Mouse (Mus musculus) CH12.LX (cell line): Measurements from ENCODE around the gene Coq10a. TPM values are rescaled to one million over a fixed set of nuclear protein-coding genes. Genes with fewer than 3 reads are reported as not detected.

Experiments
- DNase-seq: peaks from one replicate; pipeline ENCODE4 v3.0.0-alpha.2; 2013; ENCODE audit errors: extremely low read depth
- H3K27ac ChIP-seq: 2 replicates; pipeline ENCODE4 v1.5.1; 2012; ENCODE audit warnings: low read depth, mild to moderate bottlenecking, control low read depth, moderate library complexity; ENCODE audit not compliant: insufficient read depth
- H3K27me3 ChIP-seq: replicated peaks from 2 replicates; pipeline ENCODE3; 2012; ENCODE audit warnings: inconsistent platforms
- H3K36me3 ChIP-seq, 2 experiments: replicated peaks in 1 of 2; 2 replicates each; pipeline versions ENCODE3 to v1.6.1; 2012; ENCODE audit warnings: inconsistent platforms in 1 of 2, low read length in 1 of 2, mild to moderate bottlenecking in 1 of 2, mixed read lengths in 1 of 2, moderate library complexity in 1 of 2; ENCODE audit not compliant: control insufficient read depth in 1 of 2, insufficient read depth in 1 of 2
- H3K4me1 ChIP-seq, 2 experiments: 2 replicates each; pipeline ENCODE4 v1.6.1; 2012; ENCODE audit warnings: inconsistent platforms in 1 of 2, moderate library complexity in 1 of 2; ENCODE audit not compliant: insufficient read depth in 2 of 2, control insufficient read depth in 1 of 2
- H3K4me2 ChIP-seq: 2 replicates; pipeline ENCODE4 v1.6.1; 2012; ENCODE audit warnings: low read depth, mild to moderate bottlenecking, control low read depth; ENCODE audit not compliant: poor library complexity, insufficient read depth, severe bottlenecking
- H3K4me3 ChIP-seq, 3 experiments: fragments of 150-350 bp in 1 of 3; sonication (generic) in 1 of 3; replicated peaks in 1 of 3; 2 replicates each; pipeline versions ENCODE3 to v1.5.1; 2011 to 2012; ENCODE audit warnings: low read depth in 2 of 3, low read length in 2 of 3, mild to moderate bottlenecking in 2 of 3, moderate library complexity in 2 of 3, control low read depth in 1 of 3, improper control_type of control experiment in 1 of 3, inconsistent platforms in 1 of 3, mixed read lengths in 1 of 3; ENCODE audit not compliant: poor library complexity in 1 of 3
- H3K79me2 ChIP-seq: replicated peaks from 2 replicates; pipeline ENCODE4 v1.6.1; 2012; ENCODE audit warnings: mild to moderate bottlenecking, moderate library complexity; ENCODE audit not compliant: control insufficient read depth, poor library complexity, insufficient read depth, severe bottlenecking; ENCODE audit errors: extremely low read depth
- H3K9ac ChIP-seq: 2 replicates; pipeline ENCODE4 v1.6.1; 2012; ENCODE audit warnings: low read depth, mild to moderate bottlenecking, control low read depth, moderate library complexity; ENCODE audit not compliant: insufficient read depth
- H3K9me3 ChIP-seq: replicated peaks from 2 replicates; pipeline ENCODE3; 2012; ENCODE audit warnings: low read length, inconsistent platforms, mixed read lengths
- CHD2 ChIP-seq: IDR thresholded peaks from 2 replicates; pipeline ENCODE4 v1.6.1; 2011; ENCODE audit warnings: low read length, improper control_type of control experiment
- CTCF ChIP-seq, 2 experiments: IDR thresholded peaks in 1 of 2; conservative IDR thresholded peaks in 1 of 2; 2 replicates each; pipeline ENCODE4 v1.5.1; 2011 to 2012; ENCODE audit warnings: low read depth in 2 of 2, low read length in 2 of 2, improper control_type of control experiment in 1 of 2, inconsistent platforms in 1 of 2, mild to moderate bottlenecking in 1 of 2, moderate library complexity in 1 of 2
- ELF1 ChIP-seq: IDR thresholded peaks from 2 replicates; pipeline ENCODE4 v1.6.1; 2014; ENCODE audit warnings: low read depth, mild to moderate bottlenecking, inconsistent platforms, low read length, improper control_type of control experiment
- ETS1 ChIP-seq: conservative IDR thresholded peaks from 2 replicates; pipeline ENCODE4 v1.6.1; 2012; ENCODE audit warnings: low read depth, mild to moderate bottlenecking, inconsistent platforms, low read length, improper control_type of control experiment, moderate library complexity
- HCFC1 ChIP-seq: IDR thresholded peaks from 2 replicates; pipeline ENCODE4 v1.6.1; 2012; ENCODE audit warnings: low read depth, mild to moderate bottlenecking, inconsistent platforms, low read length, improper control_type of control experiment
- IRF4 ChIP-seq: IDR thresholded peaks from 2 replicates; pipeline ENCODE4 v1.6.1; 2014; ENCODE audit warnings: low read depth, mild to moderate bottlenecking, inconsistent platforms, low read length, improper control_type of control experiment
- JUND ChIP-seq: conservative IDR thresholded peaks from 2 replicates; pipeline ENCODE4 v1.6.1; 2011; ENCODE audit warnings: low read depth, low read length, improper control_type of control experiment
- KAT2A ChIP-seq: IDR thresholded peaks from 2 replicates; pipeline ENCODE4 v1.6.1; 2012; ENCODE audit warnings: low read length, improper control_type of control experiment, inconsistent platforms; ENCODE audit not compliant: insufficient replicate concordance
- MAX ChIP-seq: IDR thresholded peaks from 2 replicates; pipeline ENCODE4 v1.6.1; 2011; ENCODE audit warnings: low read length, improper control_type of control experiment
- MAZ ChIP-seq: IDR thresholded peaks from 2 replicates; pipeline ENCODE4 v1.6.1; 2012; ENCODE audit warnings: low read depth, mild to moderate bottlenecking, inconsistent platforms, low read length, improper control_type of control experiment, moderate library complexity
- MEF2A ChIP-seq: IDR thresholded peaks from 2 replicates; pipeline ENCODE4 v1.6.1; 2014; ENCODE audit warnings: low read depth, mild to moderate bottlenecking, inconsistent platforms, low read length, improper control_type of control experiment, borderline replicate concordance
- MXI1 ChIP-seq: IDR thresholded peaks from 2 replicates; pipeline ENCODE4 v1.6.1; 2011; ENCODE audit warnings: mild to moderate bottlenecking, low read depth, low read length, improper control_type of control experiment
- NRF1 ChIP-seq: IDR thresholded peaks from 2 replicates; pipeline ENCODE4 v1.6.1; 2014; ENCODE audit warnings: low read depth, mild to moderate bottlenecking, inconsistent platforms, low read length, improper control_type of control experiment, moderate library complexity
- POLR2A ChIP-seq: IDR thresholded peaks from 2 replicates; pipeline ENCODE4 v1.6.1; 2011; ENCODE audit warnings: low read depth, mild to moderate bottlenecking, improper control_type of control experiment, low read length
- POLR2AphosphoS2 ChIP-seq: IDR thresholded peaks from 2 replicates; pipeline ENCODE4 v1.6.1; 2011; ENCODE audit warnings: low read depth, low read length, improper control_type of control experiment
- SMC3 ChIP-seq: IDR thresholded peaks from 2 replicates; pipeline ENCODE4 v1.6.1; 2011; ENCODE audit warnings: low read depth, low read length, improper control_type of control experiment
- TCF12 ChIP-seq: IDR thresholded peaks from 2 replicates; pipeline ENCODE4 v1.6.1; 2014; ENCODE audit warnings: low read depth, mild to moderate bottlenecking, inconsistent platforms, low read length, improper control_type of control experiment
- USF1 ChIP-seq: IDR thresholded peaks from 2 replicates; pipeline ENCODE4 v1.6.1; 2014; ENCODE audit warnings: low read depth, mild to moderate bottlenecking, inconsistent platforms, low read length, improper control_type of control experiment
- USF2 ChIP-seq: conservative IDR thresholded peaks from 2 replicates; pipeline ENCODE4 v1.6.1; 2011; ENCODE audit warnings: low read depth, low read length, improper control_type of control experiment
- ZC3H11A ChIP-seq: IDR thresholded peaks from 2 replicates; pipeline ENCODE4 v1.6.1; 2012; ENCODE audit warnings: low read depth, mild to moderate bottlenecking, inconsistent platforms, low read length, improper control_type of control experiment
- ZKSCAN1 ChIP-seq: IDR thresholded peaks from 2 replicates; pipeline ENCODE4 v1.6.1; 2012; ENCODE audit warnings: low read depth, inconsistent platforms, low read length, improper control_type of control experiment, borderline replicate concordance
- ZNF384 ChIP-seq: IDR thresholded peaks from 2 replicates; pipeline ENCODE4 v1.6.1; 2012; ENCODE audit warnings: low read depth, low read length, improper control_type of control experiment, inconsistent platforms
- dilution Hi-C: fragments of 300-500 bp; cut with MboI; formaldehyde crosslinking; loops from 2 replicates; pipeline ENCODE4 v1.14.3; 2020; ENCODE audit warnings: low sequenced_read_pairs; ENCODE audit not compliant: extremely low pct_unique_long_range_greater_than_20kb, extremely low pct_ligation_motif_present
- in situ Hi-C: fragments of 300-500 bp; cut with MboI; formaldehyde crosslinking; loops from 3 replicates; pipeline ENCODE4 v1.14.3; 2019; ENCODE audit warnings: low sequenced_read_pairs, low pct_ligation_motif_present, low pct_unique_long_range_greater_than_20kb, mixed read lengths
- polyA plus RNA-seq: library from polyadenylated mRNA; unstranded; fragments of >175 nt; gene quantifications from 2 replicates; pipeline ENCODE4 v1.2.1, GENCODE M21; 2012; ENCODE audit warnings: low read depth; ENCODE audit not compliant: insufficient read length
- total RNA-seq, 2 experiments: library from RNA; depleted of rRNA; stranded (reverse); fragments of 300-350 nt in 1 of 2; fragments of >200 nt in 1 of 2; gene quantifications; 2 replicates each; pipeline ENCODE4 v1.2.3; 2012 to 2014

The Coq10a gene
- total and polyA plus RNA-seq, 3 experiments = 7.7 to 12.1 (median 11.1) TPM

DNA sequence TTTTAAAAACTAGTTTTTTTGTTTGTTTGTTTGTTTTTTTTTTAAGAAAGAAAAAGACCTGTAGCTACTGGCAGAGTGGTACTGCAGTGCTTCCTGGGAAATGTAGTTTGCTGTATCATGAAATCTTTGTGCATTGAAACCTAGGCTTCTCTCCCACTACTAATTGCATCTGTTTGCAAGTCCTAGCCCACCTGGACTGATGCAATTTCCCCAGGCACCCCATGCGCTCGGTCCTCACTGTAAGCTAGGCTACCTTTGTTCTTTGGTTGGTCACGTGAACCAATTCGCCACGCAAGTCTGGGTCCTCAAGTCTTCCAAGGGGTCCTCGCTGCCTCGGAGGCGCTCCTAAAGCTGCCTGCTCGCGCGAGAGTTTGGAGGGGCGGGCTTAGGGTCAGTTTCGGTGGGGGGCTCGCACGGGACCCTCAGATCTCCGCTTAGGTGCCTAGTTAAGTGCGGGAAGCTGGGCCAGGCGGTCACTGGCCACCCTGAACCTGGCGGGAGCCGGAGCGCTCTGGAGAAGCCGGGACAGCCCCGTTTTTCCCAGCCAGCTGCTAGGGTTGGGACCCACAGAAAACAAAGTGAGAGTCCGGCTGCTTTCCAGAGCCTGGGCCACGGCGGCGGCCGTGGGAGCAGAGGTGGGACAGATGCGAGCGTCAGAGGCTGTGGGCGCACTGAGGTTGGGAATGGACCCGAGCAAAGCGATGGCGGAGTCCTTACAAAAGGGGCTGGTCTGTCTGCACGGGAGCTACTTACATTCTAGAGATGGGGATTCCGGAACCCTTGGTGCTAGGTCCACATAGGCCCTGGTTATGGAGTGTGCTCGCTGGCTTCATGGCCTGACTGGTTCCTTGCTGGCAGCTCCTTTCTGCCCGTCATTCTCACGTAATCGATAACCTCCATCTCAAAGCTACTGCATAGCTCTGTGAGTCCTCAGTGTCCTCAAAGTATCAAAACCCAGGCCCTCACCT, 46.4 kb downstream of the Coq10a start, which contains the start of gene Cnpy2 (continued):
- peak; percentile 67; the same call in 1 of the 2 replicates for TF ChIP-seq TCF12
- TF ChIP-seq POLR2A = peak; percentile 75
- TF ChIP-seq HCFC1 = peak; percentile 85
- TF ChIP-seq ELF1 = peak; percentile 26; the same call in 1 of the 2 replicates
- peak; percentile 72 for TF ChIP-seq MXI1
- no peak for TF ChIP-seq CTCF (conservative IDR thresholded peaks at IDR 0.05 in 1 of 2, IDR thresholded peaks at IDR 0.05 in 1 of 2; ENCODE audit: low read depth in 2 of 2, low read length in 2 of 2)
- TF ChIP-seq USF1 = peak; percentile 89
- peak; percentile 98 for TF ChIP-seq MAX
- peak; percentile 28; the same call in 1 of the 2 replicates for TF ChIP-seq NRF1
- TF ChIP-seq IRF4 = peak; percentile 39
- peak; percentile 96 for TF ChIP-seq CHD2
- TF ChIP-seq ZNF384 = peak; percentile 64
- no peak for TF ChIP-seq JUND
- TF ChIP-seq ETS1 = peak; percentile 7; the same call in 1 of the 2 replicates
- no peak for TF ChIP-seq SMC3
- peak; percentile 25; the same call in 1 of the 2 replicates for TF ChIP-seq MAZ
- no peak for TF ChIP-seq ZC3H11A
- no peak; the same call in 1 of the 2 replicates for TF ChIP-seq MEF2A
- TF ChIP-seq KAT2A = peak; percentile 56; the same call in 1 of the 2 replicates

DNA sequence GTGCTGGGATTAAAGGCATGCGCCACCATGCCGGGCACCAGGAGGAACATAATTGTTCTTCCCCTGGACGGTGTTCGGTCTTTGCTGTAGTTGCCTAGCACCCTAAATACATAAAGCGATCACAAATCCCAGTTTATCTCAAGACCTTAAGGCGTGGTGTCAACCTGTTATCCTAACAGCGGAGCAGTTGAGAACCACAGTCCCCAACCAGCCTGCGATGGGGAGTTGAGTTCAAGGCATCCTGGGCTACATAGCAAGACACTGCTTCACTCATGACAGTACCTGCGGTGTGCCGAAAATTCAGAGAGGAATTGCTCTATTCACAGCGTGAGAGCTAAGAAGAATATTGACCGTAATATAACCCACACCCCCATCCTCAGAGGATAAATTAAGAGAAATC, 47.2 kb downstream of the Coq10a start:
- no peak for DNase-seq
- Histone ChIP-seq H3K9me3 (no peaks in the 10 kb centered on the region), H3K27me3 (no peaks in the 10 kb centered on the region), H3K27ac (no peak overlapping the region; the same call in 1 of the 2 replicates), H3K79me2 (peaks cover 3% of the 10 kb centered on the region), H3K4me2 (peak overlapping the region; percentile 60), H3K4me1 (peaks cover 6 to 15% of the 10 kb centered on the region in 2 experiments), H3K4me3 (peak overlapping the region; percentile 41 to 86 (median 64)), H3K36me3 (peaks cover 43 to 60% of the 10 kb centered on the region in 2 experiments), H3K9ac (peak overlapping the region; percentile 93)
- dilution Hi-C loops = no loop called here
- TF ChIP-seq MXI1 (no peak), USF2 (no peak), ZKSCAN1 (no peak), POLR2AphosphoS2 (peak; percentile 9; the same call in 1 of the 2 replicates)
- in situ Hi-C loops = no loop called here
